Comparison of ENCODE assay signal across 21 mouse cellular contexts in the genomic region with DNA sequence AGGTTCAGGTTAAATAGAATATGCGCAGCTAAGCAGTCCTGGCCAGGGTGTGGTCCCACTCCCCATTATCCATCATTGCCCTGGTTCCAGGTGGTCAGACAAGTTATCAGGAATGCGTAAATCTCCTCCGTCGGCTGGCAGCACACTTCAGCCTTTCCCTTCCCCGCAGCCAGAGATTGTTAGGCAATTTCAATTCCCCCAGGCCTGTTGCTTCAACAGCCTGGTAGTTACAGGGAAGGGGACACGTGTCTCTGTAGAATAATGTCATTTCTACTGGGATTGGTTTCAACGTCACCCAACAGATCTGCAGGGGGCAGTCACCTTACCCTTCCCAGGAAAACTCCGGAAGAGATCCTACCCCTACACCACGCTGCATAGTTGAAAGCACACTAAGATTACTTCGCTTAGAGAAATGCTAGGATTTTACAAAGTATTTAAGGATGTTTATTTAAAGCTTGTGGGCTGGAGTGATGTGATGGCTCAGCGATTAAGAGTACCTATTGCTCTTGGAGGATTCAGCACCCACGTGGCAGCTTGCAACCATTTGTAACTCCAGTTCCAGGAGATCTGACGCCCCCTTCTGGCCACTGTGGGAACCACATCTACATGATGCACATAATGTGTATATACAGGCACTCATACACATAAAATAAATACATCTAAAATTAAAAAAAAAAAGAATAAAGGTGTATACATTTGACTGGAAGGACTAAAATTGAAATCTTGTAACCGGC. TPM values are rescaled to one million over a fixed set of nuclear protein-coding genes. Genes with fewer than 3 reads are reported as not detected.
DNase-seq lines count a peak whose midpoint lies in the region; ATAC-seq and TF ChIP-seq lines count a peak whose summit lies in the region.
"Had no signal": no experiment of that assay in that cellular context is flagged by ENCODE, and none has a peak within 500 bp of the region (broad histone marks: within the 10 kb centered on the region; RNA-seq: fewer than 3 reads in every experiment).

No protein-coding gene starts in this region.

- no peak overlapping the region for H3K9ac ChIP-seq in intestine, postnatal 0 days (ENCODE audit: low read depth, low read length)
- no peak overlapping the region for H3K9ac ChIP-seq in intestine, embryonic 16.5 days (ENCODE audit: low read depth, low read length)
- H3K9ac ChIP-seq in midbrain, postnatal 0 days (replicated peaks; ENCODE audit: low read length, poor library complexity, severe bottlenecking), result no peak overlapping the region
- H3K9ac ChIP-seq: limb, embryonic 13.5 days; midbrain, embryonic 15.5 days; neural tube, embryonic 12.5 days had no signal

- H3K36me3 ChIP-seq in intestine, postnatal 0 days (ENCODE audit: control insufficient read depth, insufficient read depth), result no peaks in the 10 kb centered on the region
- H3K36me3 ChIP-seq in intestine, embryonic 16.5 days (ENCODE audit: control insufficient read depth, insufficient read depth, low read length), result no peaks in the 10 kb centered on the region
- H3K36me3 ChIP-seq in midbrain, postnatal 0 days (ENCODE audit: insufficient read depth, low read length), result no peaks in the 10 kb centered on the region
- no peaks in the 10 kb centered on the region for H3K36me3 ChIP-seq in midbrain, embryonic 10.5 days
- H3K36me3 ChIP-seq: G1E; limb, embryonic 13.5 days; midbrain, embryonic 15.5 days; neural tube, embryonic 12.5 days had no signal

- H3K4me3 ChIP-seq in intestine, postnatal 0 days (ENCODE audit: low read depth, low read length), result no peak overlapping the region
- H3K4me3 ChIP-seq in intestine, embryonic 16.5 days (ENCODE audit: low read length), result no peak overlapping the region
- no peak overlapping the region for H3K4me3 ChIP-seq in midbrain, postnatal 0 days (ENCODE audit: low read depth, low read length)
- H3K4me3 ChIP-seq in midbrain, embryonic 10.5 days, result no peak overlapping the region
- H3K4me3 ChIP-seq: erythroblast, embryonic 14.5 days; left cerebral cortex, adult 2 months; limb, embryonic 13.5 days; midbrain, embryonic 15.5 days; neural tube, embryonic 12.5 days had no signal

- peaks cover 3% of the 10 kb centered on the region; the same call in 1 of the 2 replicates for H3K4me1 ChIP-seq in intestine, postnatal 0 days (replicated peaks; ENCODE audit: control insufficient read depth, insufficient read depth, low read length)
- 0 out of 2 replicates have a peak, but pooled peaks cover 2% of the 10 kb centered on the region for H3K4me1 ChIP-seq in intestine, embryonic 16.5 days (ENCODE audit: control insufficient read depth, insufficient read depth, low read length)
- no peaks in the 10 kb centered on the region; the same call in 1 of the 2 replicates for H3K4me1 ChIP-seq in midbrain, postnatal 0 days (ENCODE audit: insufficient read depth, low read length)
- peaks cover 14% of the 10 kb centered on the region for H3K4me1 ChIP-seq in midbrain, embryonic 10.5 days
- H3K4me1 ChIP-seq: neural tube, embryonic 12.5 days had no signal

- WGBS in intestine, postnatal 0 days, result 60% methylated on average over 14 of the region's 14 CpGs
- WGBS in intestine, embryonic 16.5 days, result 63% methylated on average over 14 of the region's 14 CpGs
- WGBS in midbrain, postnatal 0 days, result 89% methylated on average over 14 of the region's 14 CpGs
- 87% methylated on average over 14 of the region's 14 CpGs for WGBS in midbrain, embryonic 10.5 days

- H3K27ac ChIP-seq in intestine, postnatal 0 days (ENCODE audit: low read depth, low read length), result no peak overlapping the region
- no peak overlapping the region for H3K27ac ChIP-seq in intestine, embryonic 16.5 days (ENCODE audit: low read length)
- H3K27ac ChIP-seq in midbrain, postnatal 0 days (ENCODE audit: low read depth, low read length), result no peak overlapping the region
- H3K27ac ChIP-seq in midbrain, embryonic 10.5 days (replicated peaks), result no peak overlapping the region
- H3K27ac ChIP-seq: left cerebral cortex, adult 2 months; limb, embryonic 13.5 days; midbrain, embryonic 15.5 days; neural tube, embryonic 12.5 days had no signal

- TF ChIP-seq CTCF in intestine, postnatal 0 days (IDR thresholded peaks at IDR 0.05; ENCODE audit: low read depth), result peak; percentile 36
- peak; percentile 45 for TF ChIP-seq CTCF in midbrain, postnatal 0 days (IDR thresholded peaks at IDR 0.05)

- no peak overlapping the region for H3K4me2 ChIP-seq in intestine, postnatal 0 days (replicated peaks; ENCODE audit: low read depth)
- no peak overlapping the region for H3K4me2 ChIP-seq in intestine, embryonic 16.5 days (ENCODE audit: low read depth, low read length)
- no peak overlapping the region for H3K4me2 ChIP-seq in midbrain, postnatal 0 days (ENCODE audit: low read depth, low read length, poor library complexity, severe bottlenecking)
- H3K4me2 ChIP-seq: heart, embryonic 11.5 days; limb, embryonic 13.5 days; midbrain, embryonic 15.5 days; neural tube, embryonic 12.5 days had no signal

- ATAC-seq in intestine, postnatal 0 days, result no peak
- ATAC-seq in intestine, embryonic 16.5 days, result no peak
- ATAC-seq in midbrain, postnatal 0 days (ENCODE audit: low FRiP score), result no peak
- ATAC-seq: activated CD4-positive, CD25-positive, alpha-beta regulatory T cell, adult 4 months; forebrain, embryonic 16.5 days; midbrain, embryonic 15.5 days had no signal

- H3K27me3 ChIP-seq in intestine, postnatal 0 days (replicated peaks; ENCODE audit: control insufficient read depth, insufficient read depth, low read length), result no peaks in the 10 kb centered on the region
- H3K27me3 ChIP-seq in intestine, embryonic 16.5 days (replicated peaks; ENCODE audit: control insufficient read depth, insufficient read depth, low read length), result no peaks in the 10 kb centered on the region
- no peaks in the 10 kb centered on the region for H3K27me3 ChIP-seq in midbrain, postnatal 0 days (ENCODE audit: insufficient read depth, low read length)
- no peaks in the 10 kb centered on the region for H3K27me3 ChIP-seq in midbrain, embryonic 10.5 days (ENCODE audit: low read depth, poor library complexity, severe bottlenecking)
- H3K27me3 ChIP-seq: limb, embryonic 13.5 days; midbrain, embryonic 15.5 days; neural tube, embryonic 12.5 days had no signal

- DNase-seq in midbrain, postnatal 0 days (ENCODE audit: low spot score), result no peak
- no peak for DNase-seq in midbrain, embryonic 10.5 days (ENCODE audit: low spot score)
- peak; percentile 91 for DNase-seq in R1 (ENCODE audit: low read depth, low spot score)
- no peak for DNase-seq in cerebellum, postnatal 25 days
- no peak for DNase-seq in left cerebral cortex, adult 11 months (ENCODE audit: low spot score)
- DNase-seq: cerebellum, postnatal 10 days; gastrocnemius, postnatal 10 days; kidney, adult 8-10 months; kidney, postnatal 4 days; right cerebral cortex, postnatal 4 days had no signal

- H3K9me3 ChIP-seq in intestine, postnatal 0 days (ENCODE audit: control insufficient read depth), result no peaks in the 10 kb centered on the region
- H3K9me3 ChIP-seq in intestine, embryonic 16.5 days (ENCODE audit: control insufficient read depth, low read length), result no peaks in the 10 kb centered on the region
- H3K9me3 ChIP-seq in midbrain, postnatal 0 days (ENCODE audit: low read length), result no peaks in the 10 kb centered on the region
- no peaks in the 10 kb centered on the region; the same call in 1 of the 2 replicates for H3K9me3 ChIP-seq in midbrain, embryonic 10.5 days (replicated peaks)
- H3K9me3 ChIP-seq: midbrain, embryonic 15.5 days; neural tube, embryonic 12.5 days had no signal

RNA-seq across cellular contexts. Expression of a gene that starts 18.1 kb away (rescaled TPM):
- 87.7 and 92.6 TPM in 2 replicates for polyA plus RNA-seq in intestine, postnatal 0 days (2015; fragmentation: Nextera tagmentation; extraction: Ambion mirVana)
- polyA plus RNA-seq in intestine, embryonic 16.5 days (2015; fragmentation: Nextera tagmentation; extraction: Ambion mirVana), result 27.0 and 59.0 TPM in 2 replicates
- 126 and 128 TPM in 2 replicates for total RNA-seq in midbrain, postnatal 0 days (2014; rRNA removed)
- 79.1 and 79.7 TPM in 2 replicates for polyA plus RNA-seq in midbrain, postnatal 0 days (2015; fragmentation: Nextera tagmentation; extraction: Ambion mirVana)
- 52.5 and 52.7 TPM in 2 replicates for polyA plus RNA-seq in midbrain, embryonic 10.5 days (2016; fragmentation: Nextera tagmentation; extraction: Ambion mirVana)
